Mouse (Mus musculus) forebrain, postnatal 0 days (tissue): ENCODE measurements around the gene Dido1. TPM values are rescaled to one million over a fixed set of nuclear protein-coding genes. Genes with fewer than 3 reads are reported as not detected.
A peak's percentile ranks its signal among the peaks of the same experiment; 100 is the strongest.
"Not testable (repeated sequence)": the region's sequence is repeated elsewhere in the genome, so short reads cannot be mapped to it uniquely, and the experiment has no call there.

Source experiments
- ATAC-seq: fragments of 200-750 bp; cut with Nextera tagmentation; 2 replicates; pipeline ENCODE4 v1.8.0; 2017; ENCODE audit warnings: mild to moderate bottlenecking, moderate library complexity
- DNase-seq: peaks from one replicate; pipeline ENCODE4 v3.0.0-alpha.2; 2015
- H3K27ac ChIP-seq: fragments of 300-500 bp; sonication (generic); 2 replicates; pipeline ENCODE4 v1.5.1; 2014; ENCODE audit warnings: low read depth, mild to moderate bottlenecking, antibody characterized with exemption, low read length, moderate library complexity, mixed read lengths
- H3K27me3 ChIP-seq: fragments of 300-500 bp; sonication (generic); 2 replicates; pipeline ENCODE4 v1.6.1; 2014; ENCODE audit warnings: mild to moderate bottlenecking, low read length, mixed read lengths; ENCODE audit not compliant: insufficient read depth
- H3K36me3 ChIP-seq: fragments of 300-500 bp; sonication (generic); 2 replicates; pipeline ENCODE4 v1.6.1; 2014; ENCODE audit warnings: mild to moderate bottlenecking, moderate library complexity; ENCODE audit not compliant: insufficient read depth
- H3K4me1 ChIP-seq: fragments of 300-500 bp; sonication (generic); 2 replicates; pipeline ENCODE4 v1.6.1; 2014; ENCODE audit warnings: antibody characterized with exemption; ENCODE audit not compliant: insufficient read depth
- H3K4me2 ChIP-seq: fragments of 300-500 bp; sonication (generic); 2 replicates; pipeline ENCODE4 v1.6.1; 2014; ENCODE audit warnings: low read depth, mild to moderate bottlenecking, moderate library complexity
- H3K4me3 ChIP-seq: fragments of 300-500 bp; sonication (generic); 2 replicates; pipeline ENCODE4 v1.5.1; 2014; ENCODE audit warnings: low read depth, low read length, mixed read lengths
- H3K9ac ChIP-seq: fragments of 300-500 bp; sonication (generic); 2 replicates; pipeline ENCODE4 v1.6.1; 2014; ENCODE audit warnings: mild to moderate bottlenecking
- H3K9me3 ChIP-seq: fragments of 300-500 bp; sonication (generic); 2 replicates; pipeline ENCODE4 v1.6.1; 2016; ENCODE audit warnings: low read length
- CTCF ChIP-seq: sonication (generic); IDR thresholded peaks from 2 replicates; pipeline ENCODE4 v1.5.1; 2016; ENCODE audit warnings: antibody characterized with exemption, control low read depth, low read depth
- WGBS: fragments of 180-500 bp; shearing (Covaris S2); extraction: QIAGEN DNeasy Blood & Tissue Kit; methylation state at CpG from one replicate; pipeline ENCODE4 v1.1.7; 2014; 5-methylcytosine and 5-hydroxymethylcytosine counted together
- polyA plus RNA-seq: library from polyadenylated mRNA; unstranded; fragments of >200 nt; fragmentation: Nextera tagmentation; extraction: Ambion mirVana; gene quantifications from 2 replicates; pipeline ENCODE4 v1.2.1, GENCODE M21; 2015
- total RNA-seq: library from RNA; depleted of rRNA; stranded (reverse); fragments of >200 nt; gene quantifications from 2 replicates; pipeline ENCODE4 v1.2.3, GENCODE M21; 2014

Dido1 gene
- total and polyA plus RNA-seq, 2 experiments from 2014 or later: 17.6 to 50.2 TPM

- ATAC-seq (peak; percentile 21; the same call in 1 of the 2 replicates), DNase-seq (no peak)
- H3K4me1 ChIP-seq: no peaks in the 10 kb centered on the region
- no peaks in the 10 kb centered on the region for H3K9me3 ChIP-seq
- H3K4me2 ChIP-seq: no peak within 1 kb of the TSS
- peaks cover 40% of the 10 kb centered on the region for H3K36me3 ChIP-seq
- no peak within 1 kb of the TSS; the same call in 1 of the 2 replicates for H3K9ac ChIP-seq
- H3K27me3 ChIP-seq: no peaks in the 10 kb centered on the region
- TF ChIP-seq CTCF: no peak
- 7% methylated on average over 18 of the region's 18 CpGs for WGBS
- H3K4me3 ChIP-seq: no peak within 1 kb of the TSS
- no peak within 1 kb of the TSS for H3K27ac ChIP-seq
Measured at GRCm38 (mm10) chr2:180724585-180725413, 15.0 kb upstream of the Dido1 start, which contains the start of gene Slc17a9. Slc17a9 (plus strand) TSS chr2:180725263.

- DNase-seq (no peak), ATAC-seq (no peak)
- WGBS: 75% methylated on average over 2 of the region's 2 CpGs
- peaks cover 46% of the 10 kb centered on the region for H3K36me3 ChIP-seq
- H3K9ac ChIP-seq: no peak overlapping the region
- H3K27me3 ChIP-seq: no peaks in the 10 kb centered on the region
- H3K4me2 ChIP-seq: no peak overlapping the region
- H3K4me3 ChIP-seq: no peak overlapping the region
- TF ChIP-seq CTCF: no peak
- no peaks in the 10 kb centered on the region for H3K9me3 ChIP-seq
- no peak overlapping the region for H3K27ac ChIP-seq
- no peaks in the 10 kb centered on the region for H3K4me1 ChIP-seq
Measured at GRCm38 (mm10) chr2:180723865-180724264, 14.1 kb upstream of the Dido1 start.

GRCm38 (mm10) chr2:180722748-180723147 is 12.9 kb upstream of the Dido1 start:
- not testable (repeated sequence) for H3K4me3 ChIP-seq, H3K9me3 ChIP-seq, ATAC-seq, DNase-seq, H3K4me2 ChIP-seq, H3K27ac ChIP-seq, H3K4me1 ChIP-seq, H3K27me3 ChIP-seq, H3K9ac ChIP-seq
- WGBS: 96% methylated on average over 5 of the region's 5 CpGs
- peaks cover 54% of the 10 kb centered on the region for H3K36me3 ChIP-seq

DNA sequence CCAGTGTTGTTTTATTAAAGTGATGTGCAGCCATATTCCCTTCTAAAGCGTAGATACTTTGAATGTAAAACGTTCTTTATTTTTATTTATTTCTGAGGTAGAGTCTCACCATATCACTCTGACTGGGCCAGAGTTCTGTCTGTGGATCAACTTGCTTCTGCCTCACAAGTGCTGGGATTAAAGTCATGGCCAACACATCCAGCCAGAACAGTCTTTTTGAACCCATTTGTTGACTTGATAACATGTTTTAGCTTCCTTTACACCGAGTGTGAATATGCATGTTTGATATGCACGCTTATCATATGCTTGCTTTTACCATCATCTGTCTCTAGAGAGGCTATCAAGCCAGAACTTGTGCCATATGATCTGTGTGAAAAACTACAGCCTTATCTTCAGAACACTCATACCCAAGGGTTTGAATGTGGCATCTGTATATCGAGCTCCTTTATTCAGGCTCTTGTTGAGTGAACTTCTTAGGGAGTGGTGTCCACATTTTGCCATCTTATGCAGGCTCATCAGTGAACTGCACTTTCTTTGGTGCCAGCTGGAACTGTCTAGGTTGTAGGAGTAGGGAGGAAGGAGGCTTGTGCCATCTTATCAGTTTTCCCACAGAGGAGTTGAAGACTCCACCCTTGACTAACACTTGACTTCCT is 2.4 kb upstream of the Dido1 start:
- Histone ChIP-seq H3K4me3 (no peak overlapping the region), H3K4me1 (peaks cover 16% of the 10 kb centered on the region), H3K9ac (no peak overlapping the region), H3K36me3 (peaks cover 26% of the 10 kb centered on the region), H3K27me3 (no peaks in the 10 kb centered on the region), H3K27ac (no peak overlapping the region), H3K9me3 (no peaks in the 10 kb centered on the region), H3K4me2 (no peak overlapping the region)
- ATAC-seq (no peak), DNase-seq (no peak)
- TF ChIP-seq CTCF: no peak
- WGBS: 87% methylated on average over 5 of the region's 5 CpGs

DNA sequence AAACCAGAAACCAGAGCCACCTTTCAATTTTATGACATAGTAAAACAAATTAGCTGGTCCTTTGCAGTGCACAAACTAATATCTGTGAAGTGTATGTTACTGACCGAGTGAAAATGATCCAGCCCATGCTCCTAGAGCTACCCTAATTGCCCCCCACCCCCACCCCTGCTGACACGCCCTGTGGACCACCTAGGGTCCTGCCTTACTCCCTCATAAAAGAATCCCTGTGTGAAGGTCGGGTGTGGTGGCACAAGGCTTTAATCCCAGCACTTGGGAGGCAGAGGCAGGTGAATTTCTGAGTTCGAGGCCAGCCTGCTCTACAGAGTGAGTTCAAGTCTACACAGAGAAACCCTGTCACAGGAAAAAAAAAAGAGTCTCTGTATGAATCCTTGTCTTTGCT is 1.7 kb upstream of the Dido1 start:
- Histone ChIP-seq H3K27ac (no peak overlapping the region), H3K4me1 (peaks cover 16% of the 10 kb centered on the region), H3K9ac (0 out of 2 replicates have a peak overlapping the region, but pooled peaks have one; percentile 95), H3K36me3 (peaks cover 19% of the 10 kb centered on the region), H3K4me2 (peak overlapping the region; percentile 75; the same call in 1 of the 2 replicates), H3K4me3 (no peak overlapping the region; the same call in 1 of the 2 replicates), H3K9me3 (no peaks in the 10 kb centered on the region), H3K27me3 (no peaks in the 10 kb centered on the region)
- WGBS: 61% methylated on average over 4 of the region's 4 CpGs
- DNase-seq: no peak
- TF ChIP-seq CTCF: no peak
- no peak for ATAC-seq

- H3K4me1 ChIP-seq: peaks cover 16% of the 10 kb centered on the region
- peaks cover 15% of the 10 kb centered on the region for H3K36me3 ChIP-seq
- peak overlapping the region; percentile 95 for H3K9ac ChIP-seq
- no peaks in the 10 kb centered on the region for H3K27me3 ChIP-seq
- H3K4me2 ChIP-seq: peak overlapping the region; percentile 75
- ATAC-seq (no peak; the same call in 1 of the 2 replicates), DNase-seq (no peak)
- no peak for TF ChIP-seq CTCF
- H3K27ac ChIP-seq: peak overlapping the region; percentile 86
- H3K4me3 ChIP-seq: peak overlapping the region; percentile 100
- WGBS: 6% methylated on average over 63 of the region's 64 CpGs
- H3K9me3 ChIP-seq: no peaks in the 10 kb centered on the region
Measured at GRCm38 (mm10) chr2:180710276-180711155, 717 bp upstream of the Dido1 start.
